Mouse (Mus musculus) liver, embryonic 14.5 days (tissue): ENCODE results near the gene Phlpp1.

ENCODE experiments used
- CTCF ChIP-seq: IDR thresholded peaks from 2 replicates; pipeline ENCODE4 v1.5.1; 2016; ENCODE audit warnings: antibody characterized with exemption, low read depth, control low read depth
- EP300 ChIP-seq: IDR thresholded peaks from 2 replicates; pipeline ENCODE4 v1.6.1; 2016; ENCODE audit warnings: antibody characterized with exemption, low read depth

DNA sequence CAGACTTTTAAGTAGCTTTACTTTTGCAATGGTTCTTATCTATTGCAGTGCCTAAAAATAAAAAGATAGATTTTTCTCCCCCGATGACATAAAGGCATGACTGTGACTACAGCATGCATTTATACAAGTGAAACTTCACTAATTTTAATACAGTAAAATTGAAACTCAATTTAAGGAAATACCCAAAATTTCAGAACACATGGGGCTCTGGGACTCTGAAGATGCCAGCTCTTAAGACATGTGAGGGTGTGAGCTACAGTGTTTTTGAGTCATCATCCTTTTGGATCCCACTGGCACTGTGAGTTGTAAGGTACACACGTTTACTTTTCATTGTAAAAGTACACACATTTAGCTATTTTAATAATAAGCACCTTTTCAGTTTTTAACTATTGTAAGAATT is 173.7 kb downstream of the Phlpp1 start:
- TF ChIP-seq CTCF: no peak
- no peak for TF ChIP-seq EP300
